9 mouse cellular contexts compared by ENCODE assay signal in genomic region chr7:130273265-130273664, GRCm38 (mm10).
A peak's percentile ranks its signal among the peaks of the same experiment; 100 is the strongest.
DNase-seq lines count a peak whose midpoint lies in the region; ATAC-seq and TF ChIP-seq lines count a peak whose summit lies in the region.
"Had no signal": no experiment of that assay in that cellular context is flagged by ENCODE, and none has a peak within 500 bp of the region (broad histone marks: within the 10 kb centered on the region; RNA-seq: fewer than 3 reads in every experiment).

No protein-coding gene starts in this region.

- no peak overlapping the region for H3K9ac ChIP-seq in kidney, postnatal 0 days (ENCODE audit: low read depth, low read length)
- no peak overlapping the region for H3K9ac ChIP-seq in liver, postnatal 0 days (replicated peaks)
- H3K9ac ChIP-seq: midbrain, embryonic 12.5 days had no signal

- DNase-seq in 3T3-L1 (ENCODE audit: low read depth, low spot score): peak; percentile 55
- peak; percentile 78 to 84 for DNase-seq in adrenal gland, adult 18-20 months (ENCODE audit: low spot score in 2 of 2)
- peak; percentile 85 for DNase-seq in embryo, embryonic 9.5 days (ENCODE audit: extremely low spot score)
- peak; percentile 40 to 48 for DNase-seq in heart, adult 9 months (ENCODE audit: low spot score in 2 of 2)
- peak; percentile 87 for DNase-seq in kidney, postnatal 0 days (ENCODE audit: low spot score)
- peak; percentile 80 for DNase-seq in liver, postnatal 0 days
- DNase-seq in retina, postnatal 1 day: peak; percentile 76
- peak; percentile 69 for DNase-seq in thymus, postnatal 14 days

- WGBS in kidney, postnatal 0 days: 8% methylated on average over 16 of the region's 16 CpGs
- WGBS in liver, postnatal 0 days (ENCODE audit: insufficient replicate concordance): 16% methylated on average over 16 of the region's 16 CpGs

- TF ChIP-seq EP300 in liver, postnatal 0 days (IDR thresholded peaks at IDR 0.05; ENCODE audit: low read depth): no peak

- no peaks in the 10 kb centered on the region for H3K9me3 ChIP-seq in kidney, postnatal 0 days (replicated peaks; ENCODE audit: low read length)
- H3K9me3 ChIP-seq in liver, postnatal 0 days (ENCODE audit: low read length): no peaks in the 10 kb centered on the region
- H3K9me3 ChIP-seq: midbrain, embryonic 12.5 days had no signal

- no peak overlapping the region for H3K4me2 ChIP-seq in kidney, postnatal 0 days (ENCODE audit: low read length)
- H3K4me2 ChIP-seq in liver, postnatal 0 days (ENCODE audit: low read depth, low read length): no peak overlapping the region
- H3K4me2 ChIP-seq: midbrain, embryonic 12.5 days had no signal

- H3K4me3 ChIP-seq in kidney, postnatal 0 days (replicated peaks; ENCODE audit: low read depth, low read length): no peak overlapping the region
- H3K4me3 ChIP-seq in liver, postnatal 0 days (ENCODE audit: low read depth, low read length): no peak overlapping the region
- H3K4me3 ChIP-seq: midbrain, embryonic 12.5 days had no signal

- H3K27ac ChIP-seq in kidney, postnatal 0 days: no peak overlapping the region
- no peak overlapping the region for H3K27ac ChIP-seq in liver, postnatal 0 days (ENCODE audit: low read depth)
- H3K27ac ChIP-seq: midbrain, embryonic 12.5 days had no signal

- H3K27me3 ChIP-seq in kidney, postnatal 0 days (ENCODE audit: insufficient read depth, low read length): no peaks in the 10 kb centered on the region
- no peaks in the 10 kb centered on the region for H3K27me3 ChIP-seq in liver, postnatal 0 days (ENCODE audit: insufficient read depth, low read length)

- ATAC-seq in kidney, postnatal 0 days (replicated peaks; ENCODE audit: low FRiP score, low read depth): peak; percentile 50; the same call in 1 of the 2 replicates
- no peak for ATAC-seq in liver, postnatal 0 days

- peak; percentile 95 for TF ChIP-seq CTCF in kidney, postnatal 0 days (IDR thresholded peaks at IDR 0.05; ENCODE audit: low read depth)
- peak; percentile 93 for TF ChIP-seq CTCF in liver, postnatal 0 days (IDR thresholded peaks at IDR 0.05; ENCODE audit: low read depth)

- H3K4me1 ChIP-seq in kidney, postnatal 0 days (replicated peaks; ENCODE audit: insufficient read depth, low read length): no peaks in the 10 kb centered on the region
- no peaks in the 10 kb centered on the region for H3K4me1 ChIP-seq in liver, postnatal 0 days (ENCODE audit: insufficient read depth)

- no peaks in the 10 kb centered on the region for H3K36me3 ChIP-seq in kidney, postnatal 0 days (ENCODE audit: insufficient read depth, low read length)
- H3K36me3 ChIP-seq in liver, postnatal 0 days (replicated peaks; ENCODE audit: insufficient read depth, low read length): no peaks in the 10 kb centered on the region
- H3K36me3 ChIP-seq: midbrain, embryonic 12.5 days had no signal
